Mouse (Mus musculus): ENCODE results near the gene Ggt1.

DNA sequence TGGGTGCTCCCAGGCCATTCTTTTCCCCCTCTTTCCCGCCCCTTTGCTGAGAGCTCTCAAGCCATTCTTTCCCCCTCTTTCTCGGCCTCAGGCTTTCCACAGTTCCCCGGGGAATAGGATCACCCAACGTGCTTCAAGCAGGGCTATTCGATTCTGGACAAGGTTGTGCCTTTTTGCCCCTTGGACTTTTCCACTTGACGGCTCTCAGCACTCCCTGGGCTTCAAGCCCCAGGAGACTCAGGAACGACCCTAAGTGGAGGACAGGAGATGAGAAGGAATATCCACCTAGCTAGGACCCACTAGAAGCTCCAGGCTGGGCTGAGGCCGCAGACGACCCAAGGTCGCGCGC, 44.7 kb upstream of the Ggt1 start:
- TF ChIP-seq CTCF (IDR thresholded peaks at IDR 0.05; ENCODE audit: low read depth, low read length) = no peak
- no peak for TF ChIP-seq POLR2A (IDR thresholded peaks at IDR 0.05; ENCODE audit: borderline replicate concordance, low read depth, low read length)

Data from bone marrow macrophage, adult 2 months (primary cell).